Comparison of ENCODE assay signal across 21 mouse cellular contexts in the genomic region with DNA sequence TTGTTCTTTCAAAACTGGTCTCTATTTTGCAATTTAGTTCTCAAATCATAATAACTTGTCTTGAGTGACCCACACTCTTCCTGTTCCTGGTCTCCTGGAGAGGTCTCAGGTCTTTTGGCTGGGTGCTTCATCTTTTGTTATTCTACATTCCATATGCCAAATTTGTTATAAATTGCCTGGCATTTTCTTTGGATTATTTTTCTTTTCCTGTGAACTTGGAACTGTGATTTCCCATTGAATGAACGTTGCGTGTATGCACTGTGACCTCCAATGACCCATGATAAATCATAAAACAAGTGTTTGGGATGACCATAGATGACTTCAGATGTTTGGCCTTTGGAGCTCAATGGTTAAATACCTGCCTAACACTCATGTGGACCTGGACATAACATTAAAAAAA. TPM values are rescaled to one million over a fixed set of nuclear protein-coding genes. Genes with fewer than 3 reads are reported as not detected.
"Had no signal": no experiment of that assay in that cellular context is flagged by ENCODE, and none has a peak within 500 bp of the region (broad histone marks: within the 10 kb centered on the region; RNA-seq: fewer than 3 reads in every experiment).

No protein-coding gene starts in this region.

- H3K27ac ChIP-seq: intestine, embryonic 15.5 days; limb, embryonic 12.5 days; limb, embryonic 15.5 days; liver, embryonic 14.5 days; midbrain, embryonic 15.5 days; neural tube, embryonic 12.5 days; neural tube, embryonic 15.5 days; stomach, postnatal 0 days had no signal

- ATAC-seq: intestine, embryonic 15.5 days; liver, postnatal 0 days; midbrain, embryonic 15.5 days had no signal

- H3K9ac ChIP-seq: intestine, embryonic 15.5 days; limb, embryonic 12.5 days; limb, embryonic 15.5 days; liver, embryonic 14.5 days; liver, postnatal 0 days; midbrain, embryonic 15.5 days; neural tube, embryonic 12.5 days; neural tube, embryonic 15.5 days had no signal

- H3K4me1 ChIP-seq: intestine, embryonic 15.5 days; limb, embryonic 12.5 days; limb, embryonic 15.5 days; neural tube, embryonic 12.5 days had no signal

- H3K4me3 ChIP-seq: intestine, embryonic 15.5 days; limb, embryonic 12.5 days; limb, embryonic 15.5 days; midbrain, embryonic 15.5 days; neural tube, embryonic 12.5 days; neural tube, embryonic 15.5 days had no signal

- DNase-seq: left cerebral cortex, postnatal 4 days; liver, postnatal 0 days; lung, postnatal 14 days; lung, postnatal 4 days; right cerebral cortex, adult 18-20 months; right cerebral cortex, postnatal 14 days; right cerebral cortex, postnatal 4 days; thymus, adult 2 months; thymus, postnatal 14 days; thymus, postnatal 4 days had no signal

- H3K9me3 ChIP-seq: intestine, embryonic 15.5 days; limb, embryonic 12.5 days; limb, embryonic 15.5 days; midbrain, embryonic 15.5 days; neural tube, embryonic 12.5 days; neural tube, embryonic 15.5 days had no signal

- H3K27me3 ChIP-seq: intestine, embryonic 15.5 days; limb, embryonic 12.5 days; limb, embryonic 15.5 days; midbrain, embryonic 15.5 days; neural tube, embryonic 12.5 days; neural tube, embryonic 15.5 days had no signal

- H3K36me3 ChIP-seq: intestine, embryonic 15.5 days; limb, embryonic 12.5 days; limb, embryonic 15.5 days; midbrain, embryonic 15.5 days; neural tube, embryonic 12.5 days; neural tube, embryonic 15.5 days had no signal

- H3K4me2 ChIP-seq: intestine, embryonic 15.5 days; limb, embryonic 12.5 days; limb, embryonic 15.5 days; liver, embryonic 11.5 days; midbrain, embryonic 11.5 days; midbrain, embryonic 15.5 days; neural tube, embryonic 12.5 days; neural tube, embryonic 15.5 days had no signal

RNA-seq across cellular contexts. Expression of a gene that starts 25.6 kb away (rescaled TPM):
- polyA plus RNA-seq: stomach, embryonic 14.5 days had no signal
